Mouse (Mus musculus): ENCODE data around the gene Pid1.

Pid1 gene

GRCm38 (mm10) chr1:84155585-84155930, 208.4 kb downstream of the Pid1 start:
- no peak for DNase-seq

- DNase-seq = no peak
Measured at GRCm38 (mm10) chr1:84154725-84155584, 209.0 kb downstream of the Pid1 start.

GRCm38 (mm10) chr1:84153943-84154342, 210.0 kb downstream of the Pid1 start:
- no peak for DNase-seq

GRCm38 (mm10) chr1:84141561-84141960, 222.4 kb downstream of the Pid1 start:
- no peak for DNase-seq

DNA sequence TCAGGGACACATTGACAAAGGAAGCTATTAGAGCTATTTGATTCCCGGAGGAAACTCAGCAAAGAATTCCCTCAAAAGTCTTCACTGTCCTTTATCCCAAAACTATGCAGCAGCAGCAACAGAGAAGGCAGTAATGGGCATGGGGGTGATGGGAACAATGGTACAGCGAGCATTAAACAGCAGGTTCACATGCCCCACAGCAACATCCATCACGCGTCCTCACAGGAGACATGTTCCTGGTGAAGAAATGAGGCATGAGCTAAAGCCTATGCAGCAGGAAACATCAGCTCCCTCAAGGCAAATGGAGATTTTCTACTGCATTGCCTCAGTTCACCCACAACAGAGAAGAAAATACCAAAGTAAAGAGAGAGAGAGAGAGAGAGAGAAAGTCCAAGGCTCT, 231.5 kb downstream of the Pid1 start:
- DNase-seq = no peak

DNA sequence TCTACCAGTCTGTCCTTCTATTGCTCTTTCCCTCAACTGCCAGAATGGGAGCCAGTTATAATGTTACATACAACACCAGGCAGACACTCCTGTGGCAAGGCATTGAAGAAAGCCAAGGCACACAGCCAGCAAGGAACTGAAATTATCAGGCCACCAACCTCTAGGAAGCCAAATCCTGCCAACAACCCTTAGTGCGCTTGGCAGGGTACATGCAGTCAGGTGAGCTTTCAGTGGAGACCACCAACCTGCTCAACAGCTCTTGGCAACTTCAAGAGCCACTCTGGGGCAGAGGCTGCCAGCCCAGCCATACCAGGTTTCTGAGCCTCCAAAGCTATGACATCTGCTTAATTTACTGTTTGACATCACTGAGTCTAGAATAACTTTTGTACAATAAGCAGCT, 232.2 kb downstream of the Pid1 start:
- no peak for DNase-seq

DNA sequence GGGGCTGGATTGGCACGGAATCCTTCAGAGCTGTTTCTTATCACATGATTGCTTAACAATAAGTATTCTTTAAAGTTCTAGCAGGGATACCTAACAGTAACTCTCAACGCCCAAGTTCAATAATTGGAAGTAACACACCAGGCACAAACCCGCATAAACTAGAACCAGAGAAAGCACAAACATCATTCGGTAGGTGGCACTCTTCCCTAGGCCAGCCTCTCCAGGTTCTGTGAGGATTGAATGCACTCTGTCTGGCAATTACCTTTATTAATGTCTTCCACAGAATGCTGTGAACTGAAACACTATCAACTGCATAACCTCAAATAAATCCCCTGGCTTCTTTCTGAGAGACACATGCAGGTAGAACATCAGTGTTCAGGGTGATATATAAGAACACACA, 235.5 kb downstream of the Pid1 start:
- peak; percentile 28 for DNase-seq

DNA sequence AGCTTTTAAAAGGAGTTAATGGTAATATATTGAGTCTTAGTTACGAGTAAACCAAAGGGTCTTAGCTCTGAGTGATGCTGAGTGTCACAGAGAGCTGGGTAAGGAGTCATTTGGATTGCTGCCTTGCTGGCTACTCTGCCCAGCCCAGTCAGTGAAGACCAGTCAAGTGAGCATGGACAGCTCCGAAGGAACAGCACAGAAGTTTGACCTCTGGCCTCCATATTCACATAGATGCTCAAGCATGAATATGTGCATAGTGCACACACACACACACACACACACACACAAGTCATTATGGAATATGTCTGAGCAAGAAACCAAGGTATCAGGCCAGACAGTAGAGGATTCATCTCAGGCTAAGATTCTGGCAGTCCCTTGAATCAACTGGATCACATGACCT, 244.7 kb downstream of the Pid1 start:
- no peak for DNase-seq

GRCm38 (mm10) chr1:84106756-84107155, 257.2 kb downstream of the Pid1 start:
- no peak for DNase-seq

DNA sequence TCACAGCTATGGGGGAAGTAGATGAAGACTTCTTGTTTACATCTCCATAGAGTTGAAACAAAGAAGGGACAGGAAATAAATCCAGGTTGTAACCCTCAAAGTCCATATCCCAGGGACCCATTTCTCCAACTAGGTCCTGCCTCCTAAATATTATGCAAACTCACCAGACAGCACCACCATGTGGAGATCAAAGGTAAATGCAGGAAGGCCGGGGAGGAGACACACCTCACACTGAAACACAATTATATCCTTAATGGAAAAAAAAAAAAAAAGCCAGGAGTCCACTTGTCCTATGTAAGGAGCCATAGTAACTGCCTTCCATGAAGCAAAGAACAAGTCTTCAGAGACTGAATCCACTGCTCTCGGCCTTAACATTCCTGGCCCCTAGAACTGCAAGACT, 261.9 kb downstream of the Pid1 start:
- DNase-seq = no peak

GRCm38 (mm10) chr1:84097398-84097797, 266.6 kb downstream of the Pid1 start:
- no peak for DNase-seq

DNA sequence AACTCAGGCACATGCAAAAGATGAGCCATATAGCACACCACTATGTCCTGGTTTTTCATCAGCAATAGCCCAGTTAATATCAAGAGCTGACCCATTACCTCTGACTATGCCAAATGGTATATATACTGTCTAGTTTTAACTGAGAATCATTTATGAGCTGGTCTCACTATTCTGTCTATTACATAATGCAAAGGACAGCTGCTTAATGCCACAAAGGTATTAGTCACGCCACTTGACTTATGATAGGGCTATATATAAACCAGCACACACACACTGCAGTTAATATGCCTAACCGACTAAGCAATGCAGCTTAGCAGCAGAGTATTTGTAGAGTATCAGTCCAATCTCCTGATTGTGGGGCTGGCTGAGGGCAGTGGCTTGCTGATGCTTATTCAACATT, 270.7 kb downstream of the Pid1 start:
- DNase-seq = no peak

GRCm38 (mm10) chr1:84089664-84090063, 274.3 kb downstream of the Pid1 start:
- DNase-seq = no peak

DNA sequence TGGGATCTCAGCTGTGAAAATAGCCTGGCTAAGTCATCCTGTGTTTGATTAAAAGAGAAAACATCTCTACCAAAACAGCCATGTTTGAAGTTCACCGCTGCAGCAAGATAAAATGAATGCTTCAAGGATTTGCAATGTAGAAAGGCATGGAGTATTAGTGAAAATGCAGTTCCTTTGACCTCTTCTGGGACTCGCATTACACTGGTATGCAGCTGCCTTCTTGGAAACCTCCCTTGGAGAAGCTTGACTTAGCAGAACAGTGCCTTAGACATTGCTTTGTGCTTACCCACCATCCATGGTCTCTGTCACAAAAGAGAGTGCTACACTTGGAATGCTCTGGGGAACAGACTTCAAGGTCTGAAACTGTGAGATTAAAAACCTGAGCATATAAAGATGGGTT, 276.0 kb downstream of the Pid1 start:
- DNase-seq = no peak

GRCm38 (mm10) chr1:84087325-84087724, 276.7 kb downstream of the Pid1 start:
- DNase-seq = no peak

DNA sequence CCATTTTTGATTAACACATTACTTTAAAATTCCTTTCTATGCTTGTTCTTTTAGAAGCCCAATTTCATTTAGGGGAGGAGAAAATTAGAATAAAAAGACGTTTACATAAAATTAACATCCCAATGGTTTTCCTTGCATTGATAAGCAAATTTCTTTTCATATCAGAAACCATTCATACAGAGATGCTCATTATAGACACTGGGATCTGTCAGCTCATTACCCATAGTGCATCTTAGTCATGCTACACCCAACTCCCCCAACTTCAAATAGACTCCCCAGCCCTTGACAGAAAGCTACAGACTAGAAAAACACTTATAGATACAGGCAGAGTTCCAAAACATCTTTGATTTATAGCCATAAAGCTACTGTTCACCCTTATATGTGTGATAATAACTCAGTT, 277.5 kb downstream of the Pid1 start:
- no peak for DNase-seq

DNA sequence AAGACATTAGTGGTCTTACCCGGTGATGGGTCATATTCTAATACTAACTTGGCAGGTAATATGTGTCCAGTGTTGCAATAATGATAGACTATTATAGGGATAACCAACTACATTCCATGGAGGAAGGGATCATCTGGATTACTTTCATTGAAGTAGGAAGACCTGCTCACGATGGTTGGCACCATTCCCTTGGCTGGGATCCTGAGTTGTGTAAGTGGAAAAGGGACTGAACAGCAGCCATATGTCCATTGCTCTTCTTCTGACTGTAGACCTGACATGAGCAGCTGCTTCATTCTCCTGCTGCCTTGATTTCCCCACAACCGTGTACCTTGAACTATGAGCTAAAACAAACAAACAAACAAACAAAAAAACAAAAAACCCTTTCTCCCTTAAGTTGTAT, 278.6 kb downstream of the Pid1 start:
- DNase-seq = no peak

DNA sequence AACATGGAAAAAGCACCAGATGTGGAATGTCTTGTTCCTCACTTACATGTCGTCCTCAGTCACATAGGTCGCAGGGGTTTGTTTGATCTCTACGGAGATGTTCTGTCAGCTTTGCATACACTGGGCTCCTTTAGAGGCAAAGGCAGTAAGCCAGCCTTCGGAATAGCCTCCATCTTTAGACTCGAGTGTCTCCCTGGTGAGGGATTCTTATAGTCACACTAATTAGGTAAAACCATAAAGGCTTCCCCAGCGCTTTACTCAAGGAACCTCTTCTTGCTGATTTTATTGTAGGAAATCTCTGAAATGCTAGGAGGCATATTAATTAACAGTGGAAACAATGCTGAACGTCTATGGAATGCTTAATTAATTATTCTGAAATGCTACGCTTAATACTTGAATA, 284.4 kb downstream of the Pid1 start:
- DNase-seq = no peak

DNA sequence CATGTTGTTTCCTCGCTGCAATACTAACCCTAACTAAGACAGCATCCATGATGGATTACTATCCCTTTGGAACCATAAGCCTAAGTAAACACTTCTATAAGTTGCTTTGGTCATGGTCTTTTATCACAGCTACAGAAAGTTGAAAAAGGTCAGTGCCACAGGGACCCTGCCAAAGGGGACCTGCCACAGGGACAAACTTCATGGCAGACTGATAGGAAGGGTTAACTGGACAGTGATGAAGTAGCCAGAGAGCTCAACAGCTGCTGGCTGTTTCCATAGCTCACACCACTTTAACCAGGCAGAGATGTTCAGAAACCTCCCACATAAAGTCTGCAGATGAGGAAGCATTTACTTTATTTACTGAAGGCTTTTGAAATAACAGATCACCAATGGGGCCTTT, 287.0 kb downstream of the Pid1 start:
- DNase-seq = no peak

DNA sequence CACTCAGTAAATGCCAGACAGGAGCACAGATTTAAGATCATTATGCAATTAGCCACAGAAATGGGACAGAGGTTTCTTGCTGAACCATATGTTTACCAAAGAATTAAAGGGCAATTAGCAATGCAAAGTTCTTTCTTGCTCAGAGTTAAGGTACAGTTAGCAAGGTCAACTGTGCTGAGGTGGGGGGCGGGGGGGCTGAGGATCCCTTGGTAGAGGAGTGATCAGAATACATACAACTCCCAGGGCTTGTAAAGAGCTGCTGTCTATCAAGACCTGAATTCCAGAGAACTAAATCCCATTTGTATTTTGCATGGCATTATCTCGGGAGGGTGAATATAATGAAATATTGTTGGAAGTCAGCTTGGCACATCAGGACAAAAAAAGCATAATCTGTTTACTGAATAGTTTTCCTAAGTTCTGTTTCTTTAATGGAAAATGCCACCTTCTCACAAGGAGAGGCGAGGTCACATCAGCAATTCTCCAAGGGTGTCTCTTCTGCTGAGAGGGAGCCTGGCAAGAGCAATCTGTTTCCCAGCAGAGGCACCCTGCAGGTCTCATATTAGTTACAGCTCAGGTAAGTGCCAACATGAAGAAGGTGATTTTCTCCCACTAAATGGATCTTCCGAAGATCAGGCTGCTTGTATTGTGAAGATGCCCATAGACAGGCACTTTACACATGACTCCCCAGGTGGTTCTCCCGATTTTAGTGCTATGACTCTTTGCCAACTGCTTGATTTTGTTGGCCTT, 306.9 kb downstream of the Pid1 start:
- no peak for DNase-seq

DNA sequence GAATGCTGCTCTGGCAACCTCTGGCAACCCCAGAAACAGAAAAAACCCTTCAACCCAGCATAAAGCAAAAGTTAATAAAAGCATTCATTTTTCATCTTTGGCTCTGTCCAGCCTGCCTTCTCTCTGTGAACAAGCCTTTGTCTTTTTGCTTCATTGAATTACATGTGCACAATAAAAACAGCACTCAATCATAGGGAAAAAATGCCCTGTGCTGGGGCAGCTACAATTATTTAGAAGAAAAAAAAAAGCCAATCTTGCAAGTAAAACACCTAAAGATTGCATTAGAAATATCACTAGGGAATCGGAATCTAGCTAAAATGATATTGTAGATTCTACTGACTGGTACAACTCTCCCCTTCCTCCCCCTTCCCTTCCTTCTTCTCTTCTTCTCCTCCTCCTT, 307.7 kb downstream of the Pid1 start:
- no peak for DNase-seq

DNA sequence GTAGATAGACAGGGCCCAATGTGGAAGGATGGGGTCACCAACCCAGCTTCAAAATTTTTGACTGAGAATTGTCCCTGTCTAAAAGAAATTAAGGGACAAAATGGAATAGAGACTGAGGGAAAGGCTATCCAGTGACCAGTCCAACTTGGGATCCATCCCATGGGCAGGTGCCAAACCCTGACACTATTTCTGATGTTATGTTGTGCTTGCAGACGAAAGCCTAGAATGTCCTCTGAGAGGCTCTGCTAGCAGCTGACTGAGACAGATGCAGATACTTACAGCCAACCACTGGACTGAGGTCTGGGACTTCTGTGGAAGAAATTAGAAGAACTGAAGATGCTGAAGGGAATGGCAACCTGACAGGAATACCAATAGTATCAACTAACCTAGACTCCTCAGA, 338.2 kb downstream of the Pid1 start:
- DNase-seq = no peak

DNA sequence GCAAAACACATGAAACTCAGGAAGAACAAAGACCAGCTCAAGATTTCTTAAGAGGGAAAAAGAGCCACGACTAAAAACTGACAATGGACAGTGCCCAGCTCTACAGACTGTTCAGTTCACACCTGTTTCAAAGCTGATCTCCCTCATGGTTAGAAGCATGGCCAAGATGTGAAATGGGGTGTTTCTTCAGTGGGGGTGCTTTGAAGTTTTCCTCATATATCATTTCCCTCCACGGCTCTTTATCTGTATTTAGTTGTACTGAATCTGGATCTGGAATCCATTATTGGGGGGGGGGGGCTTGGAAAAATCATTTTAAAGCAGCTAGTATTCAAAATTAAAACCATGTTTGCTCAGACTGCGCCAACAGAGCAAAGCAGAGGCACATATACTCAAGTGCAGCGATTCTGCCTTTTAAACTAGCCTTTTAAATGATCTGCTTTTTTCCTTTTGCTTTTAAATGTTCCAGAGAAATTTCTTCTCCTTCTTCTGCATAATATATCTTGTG, 351.1 kb downstream of the Pid1 start:
- DNase-seq = no peak

GRCm38 (mm10) chr1:84002630-84003029, 361.4 kb downstream of the Pid1 start:
- no peak for DNase-seq

Measured in right cerebral cortex, adult 18-20 months (tissue).